Mouse (Mus musculus): ENCODE measurements at regions not wholly inside any gene's neighbourhood (a gene's known extent, or its start where the extent isn't known, plus 50 kb on each side); places are given as distances from the start of the nearest gene placed in this dataset.
A peak's percentile ranks its signal among the peaks of the same experiment; 100 is the strongest.

GRCm38 (mm10) chr1:183679949-183680348, 261.9 kb downstream of the Hhipl2 start:
- intact Hi-C loops (cut with DNase I), result no loop called here
- DNase-seq (ENCODE audit: extremely low spot score in 1 of 2, low spot score in 2 of 2), result peak; percentile 9 to 51

GRCm38 (mm10) chr1:183686056-183686455, 268.0 kb downstream of the Hhipl2 start:
- intact Hi-C loops (cut with DNase I), result no loop called here
- no peak for DNase-seq (ENCODE audit: extremely low spot score in 1 of 2, low spot score in 2 of 2)

GRCm38 (mm10) chr1:183692756-183693155, 274.7 kb downstream of the Hhipl2 start:
- intact Hi-C loops (cut with DNase I), result no loop called here
- no peak for DNase-seq (ENCODE audit: extremely low spot score in 1 of 2, low spot score in 2 of 2)

- DNase-seq (ENCODE audit: extremely low spot score in 1 of 2, low spot score in 2 of 2), result no peak
- intact Hi-C loops (cut with DNase I), result no loop called here
These were observed 281.3 kb downstream of the Hhipl2 start for GRCm38 (mm10) chr1:183699284-183699683.

- intact Hi-C loops (cut with DNase I), result no loop called here
These were observed 284.9 kb downstream of the Hhipl2 start for GRCm38 (mm10) chr1:183702888-183703287.

GRCm38 (mm10) chr1:183712895-183713294, 294.9 kb downstream of the Hhipl2 start:
- DNase-seq (ENCODE audit: extremely low spot score in 1 of 2, low spot score in 2 of 2), result no peak
- intact Hi-C loops (cut with DNase I), result no loop called here

More at GRCm38 (mm10) chr1:183702888-183703287, 284.9 kb downstream of the Hhipl2 start:
- DNase-seq (ENCODE audit: extremely low spot score in 1 of 2, low spot score in 2 of 2), result no peak

- DNase-seq (ENCODE audit: extremely low spot score in 1 of 2, low spot score in 2 of 2), result no peak
- intact Hi-C loops (cut with DNase I), result no loop called here
These were observed 296.0 kb upstream of the Dusp10 start for GRCm38 (mm10) chr1:183717060-183717459.

GRCm38 (mm10) chr1:183749126-183749525, 264.0 kb upstream of the Dusp10 start:
- no peak for DNase-seq (ENCODE audit: extremely low spot score in 1 of 2, low spot score in 2 of 2)
- intact Hi-C loops (cut with DNase I), result no loop called here

- intact Hi-C loops (cut with DNase I), result no loop called here
- no peak for DNase-seq (ENCODE audit: extremely low spot score in 1 of 2, low spot score in 2 of 2)
These were observed 258.6 kb upstream of the Dusp10 start for GRCm38 (mm10) chr1:183754500-183754899.

- DNase-seq (ENCODE audit: extremely low spot score in 1 of 2, low spot score in 2 of 2), result no peak
- intact Hi-C loops (cut with DNase I), result no loop called here
These were observed 256.4 kb upstream of the Dusp10 start for GRCm38 (mm10) chr1:183756716-183757115.

- intact Hi-C loops (cut with DNase I), result no loop called here
- no peak for DNase-seq (ENCODE audit: extremely low spot score in 1 of 2, low spot score in 2 of 2)
These were observed 249.0 kb upstream of the Dusp10 start for GRCm38 (mm10) chr1:183763864-183764726.

GRCm38 (mm10) chr1:183772844-183773243, 240.3 kb upstream of the Dusp10 start:
- intact Hi-C loops (cut with DNase I), result no loop called here
- DNase-seq (ENCODE audit: extremely low spot score in 1 of 2, low spot score in 2 of 2), result no peak

GRCm38 (mm10) chr1:183780180-183780579, 232.9 kb upstream of the Dusp10 start:
- DNase-seq (ENCODE audit: extremely low spot score in 1 of 2, low spot score in 2 of 2), result no peak
- intact Hi-C loops (cut with DNase I), result no loop called here

GRCm38 (mm10) chr1:183780779-183781178, 232.3 kb upstream of the Dusp10 start:
- no peak for DNase-seq (ENCODE audit: extremely low spot score in 1 of 2, low spot score in 2 of 2)
- intact Hi-C loops (cut with DNase I), result no loop called here

- no peak for DNase-seq (ENCODE audit: extremely low spot score in 1 of 2, low spot score in 2 of 2)
- intact Hi-C loops (cut with DNase I), result no loop called here
These were observed 229.5 kb upstream of the Dusp10 start for GRCm38 (mm10) chr1:183783440-183784130.

GRCm38 (mm10) chr1:183792230-183792813, 220.8 kb upstream of the Dusp10 start:
- intact Hi-C loops (cut with DNase I), result no loop called here
- DNase-seq (ENCODE audit: extremely low spot score in 1 of 2, low spot score in 2 of 2), result no peak

- intact Hi-C loops (cut with DNase I), result no loop called here
- DNase-seq (ENCODE audit: extremely low spot score in 1 of 2, low spot score in 2 of 2), result no peak
These were observed 219.8 kb upstream of the Dusp10 start for GRCm38 (mm10) chr1:183793324-183793723.

- intact Hi-C loops (cut with DNase I), result no loop called here
- DNase-seq (ENCODE audit: extremely low spot score in 1 of 2, low spot score in 2 of 2), result no peak
These were observed 219.1 kb upstream of the Dusp10 start for GRCm38 (mm10) chr1:183793913-183794445.

GRCm38 (mm10) chr1:183802351-183802750, 210.8 kb upstream of the Dusp10 start:
- intact Hi-C loops (cut with DNase I), result no loop called here
- DNase-seq (ENCODE audit: extremely low spot score in 1 of 2, low spot score in 2 of 2), result no peak

- intact Hi-C loops (cut with DNase I), result no loop called here
- no peak for DNase-seq (ENCODE audit: extremely low spot score in 1 of 2, low spot score in 2 of 2)
These were observed 209.7 kb upstream of the Dusp10 start for GRCm38 (mm10) chr1:183803357-183803756.
